Mouse (Mus musculus): ENCODE data around the gene Casp1. TPM values are rescaled to one million over a fixed set of nuclear protein-coding genes. Genes with fewer than 3 reads are reported as not detected.

Gene Casp1
- total and polyA plus RNA-seq, 2 experiments from 2014 or later: 1.5 to 1.7 TPM

DNA sequence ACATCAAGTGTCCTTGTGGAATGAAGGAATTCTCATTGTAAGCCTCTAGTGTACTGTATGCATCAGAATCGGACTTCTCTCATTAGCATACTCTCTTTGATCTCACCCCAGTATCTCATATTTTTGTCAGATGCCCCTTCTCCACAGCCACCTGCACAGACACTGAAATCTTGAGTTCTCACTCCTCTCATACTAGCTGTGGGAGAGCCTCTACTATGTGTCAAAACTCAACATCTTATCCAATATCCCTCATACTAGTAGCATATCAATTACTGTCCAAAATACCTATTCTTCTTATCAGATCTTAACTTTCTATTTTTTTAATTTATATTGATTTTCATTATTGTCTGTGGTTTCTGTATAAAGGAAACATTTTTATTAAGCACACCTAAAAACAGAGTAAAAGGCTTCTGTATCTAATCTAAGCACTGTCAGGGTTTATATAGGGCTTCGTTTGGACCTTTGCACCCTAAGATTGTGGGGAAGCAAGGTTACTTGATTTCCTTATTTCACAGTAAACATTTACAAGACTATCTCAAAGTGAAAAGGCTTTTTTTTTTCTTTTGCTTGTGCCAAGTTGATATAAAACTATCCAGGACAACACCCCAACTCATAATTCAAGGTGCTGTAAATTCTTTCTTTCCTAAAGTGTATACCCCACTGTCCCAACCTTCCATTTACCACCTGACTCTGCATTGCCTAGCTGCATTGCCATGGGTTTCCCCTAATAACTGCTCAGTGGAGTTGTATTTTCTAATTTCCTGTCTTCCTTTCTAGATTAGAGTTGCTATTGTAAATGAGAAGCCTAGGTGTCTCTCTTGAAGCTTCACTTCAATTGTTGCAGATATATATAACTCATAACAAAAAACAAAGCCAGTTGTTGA, 1.7 kb upstream of the Casp1 start:
- Histone ChIP-seq H3K4me2 (ENCODE audit: low read depth) (no peak overlapping the region), H3K4me3 (ENCODE audit: low read depth, low read length) (no peak overlapping the region), H3K27me3 (ENCODE audit: insufficient read depth, low read length) (no peaks in the 10 kb centered on the region), H3K4me1 (ENCODE audit: insufficient read depth) (no peaks in the 10 kb centered on the region), H3K9ac (no peak overlapping the region), H3K27ac (ENCODE audit: low read depth, low read length) (no peak overlapping the region), H3K36me3 (ENCODE audit: insufficient read depth) (no peaks in the 10 kb centered on the region), H3K9me3 (ENCODE audit: low read length) (no peaks in the 10 kb centered on the region)
- no peak for TF ChIP-seq CTCF (IDR thresholded peaks at IDR 0.05; ENCODE audit: low read depth)
- 85% methylated on average over 2 of the region's 2 CpGs for WGBS
- ATAC-seq (no peak), DNase-seq (no peak)

DNA sequence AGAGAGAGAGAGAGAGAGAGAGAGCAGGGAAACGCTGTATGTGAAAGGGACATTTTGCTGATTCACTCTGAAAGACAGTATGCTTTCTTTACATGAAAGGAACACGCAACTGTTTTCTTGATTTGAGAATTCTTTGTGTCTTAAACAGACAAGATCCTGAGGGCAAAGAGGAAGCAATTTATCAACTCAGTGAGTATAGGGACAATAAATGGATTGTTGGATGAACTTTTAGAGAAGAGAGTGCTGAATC, 740 bp downstream of the Casp1 start:
- ATAC-seq: no peak
- no peaks in the 10 kb centered on the region for H3K4me1 ChIP-seq (ENCODE audit: insufficient read depth)
- no peaks in the 10 kb centered on the region for H3K36me3 ChIP-seq (ENCODE audit: insufficient read depth)
- no peak overlapping the region for H3K27ac ChIP-seq (ENCODE audit: low read depth, low read length)
- no peak for DNase-seq
- TF ChIP-seq CTCF (IDR thresholded peaks at IDR 0.05; ENCODE audit: low read depth): no peak
- 75% methylated on average over 2 of the region's 2 CpGs for WGBS
- H3K9me3 ChIP-seq (ENCODE audit: low read length): no peaks in the 10 kb centered on the region
- no peak overlapping the region for H3K4me3 ChIP-seq (ENCODE audit: low read depth, low read length)
- no peaks in the 10 kb centered on the region for H3K27me3 ChIP-seq (ENCODE audit: insufficient read depth, low read length)
- no peak overlapping the region for H3K4me2 ChIP-seq (ENCODE audit: low read depth)
- H3K9ac ChIP-seq: no peak overlapping the region

DNA sequence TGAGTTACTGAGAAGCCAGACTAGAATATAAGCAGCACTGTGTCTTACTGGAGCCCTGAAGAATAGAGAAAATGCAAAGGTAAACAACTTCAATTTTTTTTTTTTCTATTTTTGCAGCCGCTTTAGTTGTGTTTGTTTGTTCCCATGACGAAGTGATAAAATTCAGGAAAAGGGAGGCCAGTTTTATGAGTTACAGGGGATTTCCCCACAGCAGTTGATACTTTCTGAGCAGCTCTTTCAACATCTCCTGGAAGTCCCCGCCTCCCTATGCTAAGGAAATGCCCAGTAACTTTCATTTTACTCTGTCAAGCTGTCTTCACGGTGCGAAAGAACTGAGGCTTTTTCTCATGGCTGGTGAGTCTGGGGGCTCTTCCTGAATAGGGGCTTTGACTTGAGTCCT, 10.2 kb downstream of the Casp1 start, which contains the start of gene Casp4:
Gene Casp4, plus strand, starts transcription at position 268 of the 400 bp plus-strand sequence.
- Histone ChIP-seq H3K9ac (no peak within 1 kb of the TSS), H3K27ac (ENCODE audit: low read depth, low read length) (no peak within 1 kb of the TSS), H3K4me2 (ENCODE audit: low read depth) (no peak within 1 kb of the TSS), H3K4me3 (ENCODE audit: low read depth, low read length) (no peak within 1 kb of the TSS), H3K27me3 (ENCODE audit: insufficient read depth, low read length) (no peaks in the 10 kb centered on the region), H3K4me1 (ENCODE audit: insufficient read depth) (no peaks in the 10 kb centered on the region), H3K9me3 (ENCODE audit: low read length) (no peaks in the 10 kb centered on the region), H3K36me3 (ENCODE audit: insufficient read depth) (no peaks in the 10 kb centered on the region)
- no peak for DNase-seq
- ATAC-seq: no peak
- no peak for TF ChIP-seq CTCF (IDR thresholded peaks at IDR 0.05; ENCODE audit: low read depth)
- WGBS: 85% methylated on average over 5 of the region's 5 CpGs

DNA sequence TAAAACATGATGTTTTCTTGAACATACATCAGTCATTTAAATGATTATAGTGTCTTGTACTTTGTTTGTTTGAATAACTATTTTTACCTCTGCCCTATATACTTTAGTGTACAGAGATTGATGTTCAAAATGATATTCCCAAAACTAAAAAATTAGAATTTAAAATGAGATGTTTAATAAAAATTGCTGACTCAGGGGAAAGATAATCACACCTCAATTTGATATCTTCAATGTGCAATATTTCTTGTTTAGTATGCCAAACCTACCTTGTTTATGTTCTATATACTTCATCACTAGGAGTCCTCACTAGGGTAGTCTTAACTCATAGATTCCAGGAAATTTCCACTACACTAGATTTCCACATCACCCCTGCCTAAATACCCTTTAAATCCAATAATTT, 11.8 kb downstream of the Casp1 start:
- Histone ChIP-seq H3K4me2 (ENCODE audit: low read depth) (no peak overlapping the region), H3K9me3 (ENCODE audit: low read length) (no peaks in the 10 kb centered on the region), H3K4me1 (ENCODE audit: insufficient read depth) (no peaks in the 10 kb centered on the region), H3K27ac (ENCODE audit: low read depth, low read length) (no peak overlapping the region), H3K36me3 (ENCODE audit: insufficient read depth) (no peaks in the 10 kb centered on the region), H3K4me3 (ENCODE audit: low read depth, low read length) (no peak overlapping the region), H3K27me3 (ENCODE audit: insufficient read depth, low read length) (no peaks in the 10 kb centered on the region), H3K9ac (no peak overlapping the region)
- no peak for ATAC-seq
- DNase-seq: no peak
- no peak for TF ChIP-seq CTCF (IDR thresholded peaks at IDR 0.05; ENCODE audit: low read depth)

DNA sequence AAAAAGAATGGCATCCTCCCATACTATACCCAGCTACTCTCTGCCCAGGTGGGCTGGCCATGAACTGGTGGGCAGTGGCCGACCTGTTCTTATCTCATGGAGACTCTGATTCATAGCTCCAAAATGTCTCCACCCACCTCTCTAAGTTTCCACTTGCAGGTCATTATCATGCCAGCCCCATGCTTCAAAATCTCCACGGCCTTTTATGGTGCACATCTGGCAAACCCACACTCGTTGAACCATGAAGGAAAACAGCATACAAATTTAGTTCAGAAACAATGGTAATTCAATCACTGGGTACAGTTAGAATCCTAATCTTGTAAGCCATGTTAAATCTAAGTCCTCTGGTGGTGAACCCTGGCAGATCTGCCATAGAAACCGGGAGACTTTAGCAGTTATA, 13.1 kb downstream of the Casp1 start:
- Histone ChIP-seq H3K9me3 (ENCODE audit: low read length) (no peaks in the 10 kb centered on the region), H3K4me2 (ENCODE audit: low read depth) (no peak overlapping the region), H3K4me1 (ENCODE audit: insufficient read depth) (no peaks in the 10 kb centered on the region), H3K36me3 (ENCODE audit: insufficient read depth) (no peaks in the 10 kb centered on the region), H3K4me3 (ENCODE audit: low read depth, low read length) (no peak overlapping the region), H3K27ac (ENCODE audit: low read depth, low read length) (no peak overlapping the region), H3K9ac (no peak overlapping the region), H3K27me3 (ENCODE audit: insufficient read depth, low read length) (no peaks in the 10 kb centered on the region)
- 71% methylated on average over 4 of the region's 4 CpGs for WGBS
- DNase-seq: no peak
- TF ChIP-seq CTCF (IDR thresholded peaks at IDR 0.05; ENCODE audit: low read depth): no peak
- ATAC-seq: no peak

DNA sequence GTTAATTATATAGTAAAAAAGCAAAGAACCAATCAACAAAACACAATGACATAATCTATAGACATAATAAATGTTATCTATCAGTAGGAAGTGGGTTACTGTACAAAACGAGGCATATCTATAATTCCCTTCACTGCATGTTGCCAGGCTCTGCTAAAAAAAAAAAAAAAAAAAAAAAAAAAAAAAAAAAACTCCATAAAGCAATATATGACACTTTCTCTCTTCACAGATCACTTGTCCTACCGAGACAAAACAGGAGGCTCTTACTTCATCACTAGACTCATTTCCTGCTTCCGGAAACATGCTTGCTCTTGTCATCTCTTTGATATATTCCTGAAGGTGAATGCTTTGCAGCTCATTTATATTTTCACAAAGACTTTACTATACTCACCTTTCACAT, 29.9 kb downstream of the Casp1 start:
- H3K27me3 ChIP-seq (ENCODE audit: insufficient read depth, low read length): no peaks in the 10 kb centered on the region

DNA sequence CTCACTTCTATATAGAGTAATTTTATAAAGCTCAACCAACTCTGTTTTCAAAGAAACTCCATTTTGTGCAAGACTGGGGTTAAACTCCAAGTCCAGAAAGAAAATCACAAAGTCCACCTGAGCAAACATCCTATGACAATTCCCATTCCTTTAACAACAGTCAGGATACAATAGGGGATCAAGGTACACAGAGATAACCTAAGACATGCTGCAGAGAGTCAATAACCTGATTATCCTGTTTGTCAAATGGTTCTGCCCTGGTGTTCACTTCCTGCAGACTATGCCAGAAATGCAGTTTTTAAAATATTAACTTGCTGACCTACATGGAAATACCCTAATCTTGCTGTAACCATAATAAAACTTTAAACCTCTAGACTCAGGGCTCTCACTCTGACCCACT, 34.1 kb downstream of the Casp1 start:
- Histone ChIP-seq H3K4me3 (ENCODE audit: low read depth, low read length) (no peak overlapping the region), H3K9ac (no peak overlapping the region), H3K27me3 (ENCODE audit: insufficient read depth, low read length) (no peaks in the 10 kb centered on the region), H3K4me2 (ENCODE audit: low read depth) (no peak overlapping the region), H3K4me1 (ENCODE audit: insufficient read depth) (no peaks in the 10 kb centered on the region), H3K9me3 (ENCODE audit: low read length) (no peaks in the 10 kb centered on the region), H3K27ac (ENCODE audit: low read depth, low read length) (no peak overlapping the region), H3K36me3 (ENCODE audit: insufficient read depth) (no peaks in the 10 kb centered on the region)
- no peak for TF ChIP-seq CTCF (IDR thresholded peaks at IDR 0.05; ENCODE audit: low read depth)
- no peak for DNase-seq
- ATAC-seq: no peak

More for the DNA sequence above, 29.9 kb downstream of the Casp1 start:
- 75% methylated on average over 3 of the region's 3 CpGs for WGBS
- Histone ChIP-seq H3K4me1 (ENCODE audit: insufficient read depth) (no peaks in the 10 kb centered on the region), H3K4me3 (ENCODE audit: low read depth, low read length) (no peak overlapping the region), H3K9me3 (ENCODE audit: low read length) (no peaks in the 10 kb centered on the region), H3K4me2 (ENCODE audit: low read depth) (no peak overlapping the region), H3K27ac (ENCODE audit: low read depth, low read length) (no peak overlapping the region), H3K9ac (no peak overlapping the region), H3K36me3 (ENCODE audit: insufficient read depth) (no peaks in the 10 kb centered on the region)
- DNase-seq (no peak), ATAC-seq (no peak)
- TF ChIP-seq CTCF (IDR thresholded peaks at IDR 0.05; ENCODE audit: low read depth): no peak
